Mouse (Mus musculus): ENCODE data around the gene Dusp11. TPM values are rescaled to one million over a fixed set of nuclear protein-coding genes. Genes with fewer than 3 reads are reported as not detected.
"Not testable (repeated sequence)": the region's sequence is repeated elsewhere in the genome, so short reads cannot be mapped to it uniquely, and the experiment has no call there.

Gene Dusp11
- polyA plus RNA-seq, 1 experiment from 2014 or later, result 34.1 TPM

DNA sequence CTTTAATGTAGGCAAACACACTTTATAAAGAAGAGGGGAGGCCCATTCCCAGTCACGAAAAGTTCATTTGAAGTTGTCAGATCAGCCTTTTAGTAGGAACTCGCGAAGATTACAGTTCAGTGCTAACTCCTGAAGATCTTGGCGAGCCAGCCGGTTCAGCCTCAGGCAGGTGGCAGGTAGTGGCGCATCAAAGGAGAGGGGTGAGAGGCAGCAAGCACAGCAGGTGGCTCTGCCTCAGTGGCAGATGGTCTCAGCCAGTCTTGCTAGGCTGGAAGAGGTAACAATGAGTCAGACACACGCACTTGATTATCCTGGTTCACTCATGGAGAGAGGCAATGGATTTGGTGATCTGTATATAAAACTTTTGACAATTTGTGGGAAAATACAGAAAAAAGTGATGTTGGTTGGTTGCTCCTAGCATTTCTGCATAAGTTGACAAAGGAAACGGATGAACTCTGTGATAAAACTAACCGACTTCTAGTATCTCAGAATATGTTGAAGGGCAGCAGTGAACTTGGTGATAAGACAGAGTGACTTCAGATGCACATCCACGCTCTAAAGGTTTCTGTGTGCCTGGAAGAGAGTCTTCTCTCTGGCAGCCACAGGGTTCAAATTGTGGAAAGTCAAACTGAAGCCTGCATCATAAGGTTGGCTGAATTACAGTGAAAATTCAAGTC, 13.6 kb upstream of the Dusp11 start:
- WGBS, result 46% methylated on average over 10 of the region's 10 CpGs
- ATAC-seq (ENCODE audit: extremely low read depth, insufficient number of reproducible peaks, low FRiP score, low TSS enrichment), result no peak
- 0 out of 2 replicates have a peak, but pooled peaks cover 7% of the 10 kb centered on the region for H3K27me3 ChIP-seq (replicated peaks)

DNA sequence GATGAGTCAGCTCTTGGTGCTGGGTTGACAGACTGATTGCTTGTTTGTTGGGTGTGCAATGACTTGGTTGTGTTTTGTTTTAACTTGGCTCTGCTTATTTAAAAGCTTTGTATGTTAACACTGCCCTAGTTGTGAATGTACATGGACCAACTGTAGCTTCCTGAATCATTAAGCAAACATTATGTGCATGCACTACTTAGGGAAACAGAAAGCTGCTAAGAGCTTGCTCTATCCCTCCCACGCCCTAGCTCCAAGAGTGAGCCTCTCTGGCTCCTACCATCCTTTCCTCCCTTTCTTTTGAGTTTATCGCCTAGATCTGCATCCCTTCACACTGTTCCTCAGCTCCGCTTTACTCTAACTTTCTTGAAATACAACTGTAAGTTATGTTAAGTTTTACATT, 11.9 kb upstream of the Dusp11 start:
- Histone ChIP-seq H3K36me3 (no peaks in the 10 kb centered on the region), H3K27me3 (replicated peaks) (0 out of 2 replicates have a peak, but pooled peaks cover 7% of the 10 kb centered on the region), H3K4me1 (peaks cover 22% of the 10 kb centered on the region), H3K9me3 (no peaks in the 10 kb centered on the region), H3K27ac (replicated peaks) (no peak overlapping the region), H3K4me3 (no peak overlapping the region), H3K4me2 (no peak overlapping the region), H3K9ac (no peak overlapping the region)
- 64% methylated on average over 3 of the region's 3 CpGs for WGBS
- no peak for ATAC-seq (ENCODE audit: extremely low read depth, insufficient number of reproducible peaks, low FRiP score, low TSS enrichment)

More for the DNA sequence above, 13.6 kb upstream of the Dusp11 start:
- Histone ChIP-seq H3K9me3 (no peaks in the 10 kb centered on the region), H3K36me3 (no peaks in the 10 kb centered on the region), H3K27ac (replicated peaks) (no peak overlapping the region), H3K4me1 (peaks cover 19% of the 10 kb centered on the region), H3K4me2 (no peak overlapping the region), H3K9ac (no peak overlapping the region), H3K4me3 (no peak overlapping the region)

DNA sequence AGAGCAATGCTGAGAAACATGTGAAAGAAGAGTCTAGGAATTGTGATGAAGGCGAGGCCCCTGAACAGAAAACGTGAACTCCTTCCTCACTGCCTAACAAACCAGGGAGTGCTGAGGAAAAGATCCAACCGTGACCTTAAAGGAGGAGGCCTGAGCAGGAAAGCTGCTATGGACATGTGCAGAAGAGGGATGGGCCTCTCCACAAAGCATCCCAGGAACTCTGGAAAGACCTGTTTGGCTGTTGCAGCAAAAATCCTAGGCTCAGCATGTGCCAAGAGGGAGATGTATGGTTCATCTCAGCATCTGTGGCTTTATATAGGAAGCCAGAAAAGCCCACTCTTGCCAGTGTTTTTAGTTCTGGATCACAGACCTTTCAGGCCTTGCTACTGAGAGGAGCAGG, 11.2 kb upstream of the Dusp11 start:
- Histone ChIP-seq H3K27ac (replicated peaks) (no peak overlapping the region; the same call in 1 of the 2 replicates), H3K9ac (peak overlapping the region; percentile 28; the same call in 1 of the 2 replicates)

DNA sequence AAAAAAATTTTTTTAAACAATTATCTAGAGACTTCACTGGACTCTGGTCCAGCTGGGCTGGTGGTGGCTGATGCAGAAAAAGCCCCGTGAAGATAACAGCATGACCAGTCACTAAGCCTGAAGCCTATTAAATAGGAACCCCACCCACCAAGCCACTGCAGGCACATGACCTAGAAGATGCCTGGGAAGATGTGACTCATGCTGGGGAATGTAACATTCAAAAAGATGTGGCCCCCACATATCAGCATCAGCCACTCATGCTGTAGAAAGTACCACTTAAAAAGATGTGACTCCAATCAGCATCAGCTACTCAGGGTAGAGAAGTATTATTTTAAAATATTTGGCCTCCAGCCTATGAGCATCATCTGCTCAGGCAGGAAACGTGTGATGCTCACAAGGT, 8.4 kb upstream of the Dusp11 start:
- H3K27ac ChIP-seq (replicated peaks), result no peak overlapping the region
- WGBS, result 43% methylated on average over 2 of the region's 2 CpGs
- H3K27me3 ChIP-seq (replicated peaks), result no peaks in the 10 kb centered on the region
- H3K4me3 ChIP-seq, result no peak overlapping the region
- no peaks in the 10 kb centered on the region for H3K9me3 ChIP-seq
- peaks cover 33% of the 10 kb centered on the region for H3K4me1 ChIP-seq
- no peaks in the 10 kb centered on the region for H3K36me3 ChIP-seq
- H3K9ac ChIP-seq, result no peak overlapping the region
- no peak overlapping the region for H3K4me2 ChIP-seq
- no peak for ATAC-seq (ENCODE audit: extremely low read depth, insufficient number of reproducible peaks, low FRiP score, low TSS enrichment)

More for the DNA sequence above, 11.2 kb upstream of the Dusp11 start:
- H3K4me2 ChIP-seq, result no peak overlapping the region
- WGBS, result 35% methylated on average over 3 of the region's 3 CpGs
- 0 out of 2 replicates have a peak, but pooled peaks cover 7% of the 10 kb centered on the region for H3K27me3 ChIP-seq (replicated peaks)
- ATAC-seq (ENCODE audit: extremely low read depth, insufficient number of reproducible peaks, low FRiP score, low TSS enrichment), result no peak
- no peaks in the 10 kb centered on the region for H3K36me3 ChIP-seq
- no peak overlapping the region for H3K4me3 ChIP-seq
- peaks cover 22% of the 10 kb centered on the region for H3K4me1 ChIP-seq
- H3K9me3 ChIP-seq, result no peaks in the 10 kb centered on the region

- Histone ChIP-seq H3K27ac (replicated peaks) (no peak overlapping the region), H3K4me2 (no peak overlapping the region), H3K4me3 (no peak overlapping the region), H3K27me3 (replicated peaks) (no peaks in the 10 kb centered on the region), H3K9me3 (no peaks in the 10 kb centered on the region), H3K36me3 (no peaks in the 10 kb centered on the region), H3K9ac (no peak overlapping the region), H3K4me1 (peaks cover 24% of the 10 kb centered on the region)
- ATAC-seq (ENCODE audit: extremely low read depth, insufficient number of reproducible peaks, low FRiP score, low TSS enrichment), result no peak
- WGBS, result 77% methylated on average over 4 of the region's 4 CpGs
Measured at GRCm38 (mm10) chr6:85966686-85967085, 5.2 kb upstream of the Dusp11 start.

DNA sequence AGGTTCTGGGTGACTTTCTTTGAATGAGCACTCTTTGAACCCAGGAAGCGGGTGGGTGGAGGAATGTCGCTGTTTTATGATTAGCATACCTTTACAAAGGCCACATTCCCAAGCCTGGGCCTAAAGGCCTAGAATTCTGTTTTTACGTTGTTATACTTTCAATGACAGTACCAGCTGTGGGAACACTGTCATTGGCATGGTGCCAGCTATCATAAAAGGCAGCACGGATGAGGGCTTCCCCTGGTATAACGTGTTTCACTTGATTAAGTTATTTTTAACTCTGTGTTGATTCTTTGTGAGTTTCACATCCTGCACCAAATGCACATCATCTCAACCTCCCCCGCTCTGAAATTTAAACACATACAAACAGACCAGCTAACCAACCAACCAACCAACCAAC, 4.6 kb upstream of the Dusp11 start:
- not testable (repeated sequence) for H3K4me3 ChIP-seq
- 35% methylated on average over 6 of the region's 6 CpGs for WGBS
- peaks cover 24% of the 10 kb centered on the region for H3K4me1 ChIP-seq

DNA sequence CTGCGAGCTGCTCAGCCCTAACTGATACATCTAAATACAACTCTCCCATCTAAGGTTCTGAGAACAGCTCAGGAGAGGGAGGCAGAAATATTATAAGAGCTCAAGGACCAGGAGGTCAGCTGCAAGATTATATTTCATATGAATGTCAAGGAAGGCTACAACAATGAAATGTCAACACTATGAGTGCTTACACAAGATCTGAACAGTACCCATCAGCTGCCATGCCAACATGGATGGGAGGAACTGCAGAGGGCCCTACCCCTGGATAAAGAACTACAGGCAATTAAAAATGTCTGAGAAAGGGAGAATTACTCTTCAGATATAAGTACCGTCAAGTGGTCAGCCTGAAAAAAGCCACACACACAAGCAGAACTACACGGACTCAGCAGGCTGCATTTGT, 3.9 kb downstream of the Dusp11 start:
- H3K4me3 ChIP-seq, result no peak overlapping the region
- no peak overlapping the region for H3K9ac ChIP-seq
- no peak for ATAC-seq (ENCODE audit: extremely low read depth, insufficient number of reproducible peaks, low FRiP score, low TSS enrichment)
- no peaks in the 10 kb centered on the region for H3K27me3 ChIP-seq (replicated peaks)
- no peak overlapping the region for H3K4me2 ChIP-seq
- H3K4me1 ChIP-seq, result peaks cover 26% of the 10 kb centered on the region
- H3K36me3 ChIP-seq, result peaks cover 58% of the 10 kb centered on the region
- H3K9me3 ChIP-seq, result no peaks in the 10 kb centered on the region
- H3K27ac ChIP-seq (replicated peaks), result no peak overlapping the region
- 78% methylated on average over 3 of the region's 3 CpGs for WGBS

More for the DNA sequence above, 4.6 kb upstream of the Dusp11 start:
- H3K9me3 ChIP-seq; H3K9ac ChIP-seq; H3K4me2 ChIP-seq; ATAC-seq (ENCODE audit: extremely low read depth, insufficient number of reproducible peaks, low FRiP score, low TSS enrichment); H3K36me3 ChIP-seq; H3K27ac ChIP-seq (replicated peaks); H3K27me3 ChIP-seq (replicated peaks): not testable (repeated sequence)

DNA sequence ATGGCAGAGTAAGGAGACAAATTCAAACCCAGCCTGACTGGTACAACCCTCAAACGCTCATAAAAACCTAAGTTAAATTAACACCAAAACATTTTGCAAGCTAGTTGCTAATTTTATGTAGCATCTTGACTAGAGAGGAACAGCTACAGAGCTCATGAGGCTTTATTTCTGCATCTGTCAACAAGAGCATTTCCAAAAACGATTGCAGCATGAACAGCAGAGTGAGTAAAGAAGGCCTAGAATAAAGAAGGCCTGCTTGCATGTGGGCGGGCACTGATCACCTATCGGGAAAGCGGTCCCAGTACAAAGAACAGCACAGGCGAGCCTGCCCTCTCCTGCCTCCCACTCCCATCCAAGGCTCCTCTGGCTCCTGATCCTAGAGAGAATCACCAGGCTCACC, 12.9 kb downstream of the Dusp11 start:
- peaks cover 97% of the 10 kb centered on the region for H3K36me3 ChIP-seq
- no peak overlapping the region for H3K27ac ChIP-seq (replicated peaks)
- no peak overlapping the region for H3K4me2 ChIP-seq
- H3K9ac ChIP-seq, result no peak overlapping the region
- H3K4me3 ChIP-seq, result no peak overlapping the region
- no peaks in the 10 kb centered on the region for H3K4me1 ChIP-seq
- no peaks in the 10 kb centered on the region for H3K27me3 ChIP-seq (replicated peaks)
- H3K9me3 ChIP-seq, result no peaks in the 10 kb centered on the region
- no peak for ATAC-seq (ENCODE audit: extremely low read depth, insufficient number of reproducible peaks, low FRiP score, low TSS enrichment)
- WGBS, result 81% methylated on average over 6 of the region's 6 CpGs

- H3K9ac ChIP-seq, result no peak overlapping the region
- H3K4me1 ChIP-seq, result peaks cover 3% of the 10 kb centered on the region
- 93% methylated on average over 3 of the region's 3 CpGs for WGBS
- no peak overlapping the region for H3K4me3 ChIP-seq
- no peak overlapping the region for H3K4me2 ChIP-seq
- no peak overlapping the region for H3K27ac ChIP-seq (replicated peaks)
- peaks cover 59% of the 10 kb centered on the region for H3K36me3 ChIP-seq
- ATAC-seq (ENCODE audit: extremely low read depth, insufficient number of reproducible peaks, low FRiP score, low TSS enrichment), result no peak
- no peaks in the 10 kb centered on the region for H3K9me3 ChIP-seq
- no peaks in the 10 kb centered on the region for H3K27me3 ChIP-seq (replicated peaks)
Measured at GRCm38 (mm10) chr6:85942469-85942868, 19.0 kb downstream of the Dusp11 start.

DNA sequence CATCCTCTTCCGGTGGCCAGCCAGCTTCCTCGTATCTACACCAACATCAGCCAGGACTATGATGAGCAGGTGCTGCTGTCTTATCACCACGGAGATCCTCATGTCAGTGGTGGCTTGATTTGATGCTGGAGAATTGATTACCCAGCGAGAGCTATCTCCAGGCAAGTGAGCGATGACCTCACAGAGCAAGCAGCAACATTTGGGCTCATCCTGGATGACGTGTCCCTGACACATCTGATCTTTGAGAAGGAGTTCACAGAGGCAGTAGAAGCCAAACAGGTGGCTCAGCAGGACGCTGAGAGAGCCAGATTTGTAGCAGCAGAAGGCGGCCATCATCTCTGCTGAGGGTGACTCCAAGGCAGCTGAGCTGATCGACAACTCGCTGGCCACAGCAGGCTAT, 22.8 kb downstream of the Dusp11 start:
- Histone ChIP-seq H3K9ac (no peak overlapping the region), H3K36me3 (peaks cover 22% of the 10 kb centered on the region), H3K9me3 (no peaks in the 10 kb centered on the region), H3K4me2 (no peak overlapping the region), H3K27ac (replicated peaks) (no peak overlapping the region), H3K27me3 (replicated peaks) (no peaks in the 10 kb centered on the region), H3K4me1 (peaks cover 13% of the 10 kb centered on the region), H3K4me3 (no peak overlapping the region)
- 56% methylated on average over 10 of the region's 10 CpGs for WGBS
- no peak for ATAC-seq (ENCODE audit: extremely low read depth, insufficient number of reproducible peaks, low FRiP score, low TSS enrichment)

GRCm38 (mm10) chr6:85936508-85937465, 24.7 kb downstream of the Dusp11 start:
- Histone ChIP-seq H3K4me2 (peak overlapping the region; percentile 70), H3K36me3 (peaks cover 15% of the 10 kb centered on the region), H3K9ac (peak overlapping the region; percentile 79), H3K4me3 (peak overlapping the region; percentile 59), H3K4me1 (peaks cover 13% of the 10 kb centered on the region), H3K27ac (replicated peaks) (peak overlapping the region; percentile 73)
- H3K9me3 ChIP-seq; H3K27me3 ChIP-seq (replicated peaks): not testable (repeated sequence)
- WGBS, result 1% methylated on average over 50 of the region's 50 CpGs
- ATAC-seq (ENCODE audit: extremely low read depth, insufficient number of reproducible peaks, low FRiP score, low TSS enrichment), result peak; percentile 92

Data from heart, embryonic 13.5 days (tissue).